Mouse (Mus musculus): Measurements from ENCODE around the gene Zfp423. TPM values are rescaled to one million over a fixed set of nuclear protein-coding genes. Genes with fewer than 3 reads are reported as not detected.

The Zfp423 gene
- polyA plus RNA-seq, 1 experiment: 2.7 TPM

DNA sequence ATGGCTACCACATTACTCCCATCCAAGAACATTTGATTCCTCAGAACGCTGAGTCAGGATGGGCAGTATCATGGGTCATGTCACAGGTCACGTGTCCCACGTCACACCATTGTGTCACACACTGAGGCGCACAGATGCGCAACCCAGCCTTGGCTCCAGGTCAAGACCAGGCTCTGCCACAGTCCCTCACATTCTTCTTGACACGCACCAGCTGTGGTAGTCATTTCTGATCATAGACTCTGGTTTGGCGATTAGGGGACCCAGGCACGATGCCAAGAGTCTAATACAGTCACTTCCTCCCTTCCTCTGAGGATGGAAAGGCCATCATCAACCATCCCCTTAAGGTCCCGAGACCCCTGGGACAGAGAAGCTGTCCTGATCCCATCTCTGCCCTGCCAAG is 43.6 kb downstream of the Zfp423 start:
- H3K27ac ChIP-seq (ENCODE audit: control insufficient read depth, insufficient read depth, low read length): no peak overlapping the region
- TF ChIP-seq POLR2A (IDR thresholded peaks at IDR 0.05; ENCODE audit: control insufficient read depth, extremely low read depth, insufficient read depth, low read length, poor library complexity): no peak
- TF ChIP-seq CTCF (IDR thresholded peaks at IDR 0.05; ENCODE audit: borderline replicate concordance, control insufficient read depth, extremely low read depth, insufficient read depth, low read length, poor library complexity): no peak
- H3K36me3 ChIP-seq (ENCODE audit: control insufficient read depth, insufficient read depth, low read length): no peaks in the 10 kb centered on the region
- no peak overlapping the region for H3K4me3 ChIP-seq (ENCODE audit: control insufficient read depth, insufficient read depth, low read length)
- H3K4me1 ChIP-seq (replicated peaks; ENCODE audit: control insufficient read depth, insufficient read depth, low read length): no peaks in the 10 kb centered on the region
- DNase-seq: no peak
- no peaks in the 10 kb centered on the region for H3K27me3 ChIP-seq (ENCODE audit: control insufficient read depth, insufficient read depth, low read length)
- 82% methylated on average over 9 of the region's 9 CpGs for WGBS

DNA sequence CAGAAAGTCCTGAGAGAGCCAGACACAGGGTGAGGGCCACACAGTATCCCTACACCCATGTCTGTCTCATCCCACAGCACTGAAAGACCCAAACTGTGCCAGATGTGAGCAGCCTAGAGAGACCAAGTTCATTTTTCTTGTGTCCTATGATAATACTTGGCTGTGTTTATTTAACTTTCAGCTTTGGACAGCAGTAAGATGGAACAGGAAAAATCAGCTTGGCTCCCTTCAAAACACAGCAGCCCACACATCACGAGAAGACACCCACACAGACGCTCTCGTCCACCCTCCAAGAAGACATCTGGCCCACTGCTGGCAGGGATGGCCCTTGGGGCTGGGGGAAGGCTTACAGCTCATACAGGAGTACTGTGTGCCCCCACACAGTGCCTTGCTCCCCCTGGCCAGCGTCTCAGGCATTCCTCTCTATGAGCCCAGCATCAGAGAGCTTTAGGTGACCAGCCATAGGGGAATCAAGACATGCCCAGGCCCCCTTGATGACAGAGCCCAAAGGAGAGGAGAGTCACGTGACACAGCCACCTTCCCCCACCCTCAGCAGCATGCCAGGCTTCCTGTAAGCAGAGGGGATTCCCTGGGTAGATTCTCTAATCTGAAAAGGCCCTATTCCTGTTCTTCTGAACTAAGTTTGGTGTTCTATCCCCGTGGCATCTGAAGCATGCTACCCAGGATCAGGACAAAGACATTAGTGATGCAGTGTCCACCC is 45.0 kb downstream of the Zfp423 start:
- Histone ChIP-seq H3K4me3 (ENCODE audit: control insufficient read depth, insufficient read depth, low read length) (no peak overlapping the region), H3K27me3 (ENCODE audit: control insufficient read depth, insufficient read depth, low read length) (no peaks in the 10 kb centered on the region), H3K4me1 (replicated peaks; ENCODE audit: control insufficient read depth, insufficient read depth, low read length) (no peaks in the 10 kb centered on the region), H3K36me3 (ENCODE audit: control insufficient read depth, insufficient read depth, low read length) (no peaks in the 10 kb centered on the region), H3K27ac (ENCODE audit: control insufficient read depth, insufficient read depth, low read length) (no peak overlapping the region)
- 63% methylated on average over 6 of the region's 6 CpGs for WGBS
- no peak for TF ChIP-seq CTCF (IDR thresholded peaks at IDR 0.05; ENCODE audit: borderline replicate concordance, control insufficient read depth, extremely low read depth, insufficient read depth, low read length, poor library complexity)
- TF ChIP-seq POLR2A (IDR thresholded peaks at IDR 0.05; ENCODE audit: control insufficient read depth, extremely low read depth, insufficient read depth, low read length, poor library complexity): no peak
- DNase-seq: no peak

DNA sequence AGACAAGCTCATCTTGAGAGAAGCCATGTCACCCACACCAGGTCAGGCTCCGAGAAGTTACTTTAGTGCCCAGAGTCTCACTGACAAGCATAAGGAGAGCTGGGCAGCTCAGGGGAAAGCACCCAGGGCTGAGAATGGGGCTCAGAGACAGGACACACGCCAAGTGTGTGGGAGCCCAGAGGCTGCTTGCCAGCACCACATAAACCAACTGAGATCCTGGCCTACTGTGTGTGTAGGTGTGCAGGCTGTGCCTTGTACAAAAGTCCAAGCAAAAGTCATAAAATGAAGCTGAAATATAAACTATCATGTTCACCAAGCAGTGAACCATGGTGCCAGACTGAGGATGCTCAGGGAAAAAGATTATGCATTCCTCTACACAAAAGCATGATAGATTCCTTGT is 50.5 kb downstream of the Zfp423 start:
- 43% methylated on average over 2 of the region's 2 CpGs for WGBS

GRCm38 (mm10) chr8:87905404-87905803 is 54.0 kb downstream of the Zfp423 start:
- no peaks in the 10 kb centered on the region for H3K36me3 ChIP-seq (ENCODE audit: control insufficient read depth, insufficient read depth, low read length)
- no peaks in the 10 kb centered on the region for H3K4me1 ChIP-seq (replicated peaks; ENCODE audit: control insufficient read depth, insufficient read depth, low read length)
- TF ChIP-seq CTCF (IDR thresholded peaks at IDR 0.05; ENCODE audit: borderline replicate concordance, control insufficient read depth, extremely low read depth, insufficient read depth, low read length, poor library complexity): no peak
- TF ChIP-seq POLR2A (IDR thresholded peaks at IDR 0.05; ENCODE audit: control insufficient read depth, extremely low read depth, insufficient read depth, low read length, poor library complexity): no peak
- DNase-seq: no peak
- H3K27ac ChIP-seq (ENCODE audit: control insufficient read depth, insufficient read depth, low read length): no peak overlapping the region
- no peaks in the 10 kb centered on the region for H3K27me3 ChIP-seq (ENCODE audit: control insufficient read depth, insufficient read depth, low read length)
- no peak overlapping the region for H3K4me3 ChIP-seq (ENCODE audit: control insufficient read depth, insufficient read depth, low read length)
- WGBS: 94% methylated on average over 5 of the region's 5 CpGs

More for the DNA sequence above, 50.5 kb downstream of the Zfp423 start:
- no peak for DNase-seq
- Histone ChIP-seq H3K4me1 (replicated peaks; ENCODE audit: control insufficient read depth, insufficient read depth, low read length) (no peaks in the 10 kb centered on the region), H3K27ac (ENCODE audit: control insufficient read depth, insufficient read depth, low read length) (no peak overlapping the region), H3K4me3 (ENCODE audit: control insufficient read depth, insufficient read depth, low read length) (no peak overlapping the region), H3K27me3 (ENCODE audit: control insufficient read depth, insufficient read depth, low read length) (no peaks in the 10 kb centered on the region), H3K36me3 (ENCODE audit: control insufficient read depth, insufficient read depth, low read length) (no peaks in the 10 kb centered on the region)
- TF ChIP-seq POLR2A (IDR thresholded peaks at IDR 0.05; ENCODE audit: control insufficient read depth, extremely low read depth, insufficient read depth, low read length, poor library complexity) (no peak), CTCF (IDR thresholded peaks at IDR 0.05; ENCODE audit: borderline replicate concordance, control insufficient read depth, extremely low read depth, insufficient read depth, low read length, poor library complexity) (no peak)

GRCm38 (mm10) chr8:87904108-87904507 is 55.3 kb downstream of the Zfp423 start:
- WGBS: 89% methylated on average over 5 of the region's 5 CpGs
- H3K36me3 ChIP-seq (ENCODE audit: control insufficient read depth, insufficient read depth, low read length): no peaks in the 10 kb centered on the region
- no peak overlapping the region for H3K4me3 ChIP-seq (ENCODE audit: control insufficient read depth, insufficient read depth, low read length)
- H3K27me3 ChIP-seq (ENCODE audit: control insufficient read depth, insufficient read depth, low read length): no peaks in the 10 kb centered on the region
- no peaks in the 10 kb centered on the region for H3K4me1 ChIP-seq (replicated peaks; ENCODE audit: control insufficient read depth, insufficient read depth, low read length)
- DNase-seq: no peak
- TF ChIP-seq CTCF (IDR thresholded peaks at IDR 0.05; ENCODE audit: borderline replicate concordance, control insufficient read depth, extremely low read depth, insufficient read depth, low read length, poor library complexity) (no peak), POLR2A (IDR thresholded peaks at IDR 0.05; ENCODE audit: control insufficient read depth, extremely low read depth, insufficient read depth, low read length, poor library complexity) (no peak)
- no peak overlapping the region for H3K27ac ChIP-seq (ENCODE audit: control insufficient read depth, insufficient read depth, low read length)

DNA sequence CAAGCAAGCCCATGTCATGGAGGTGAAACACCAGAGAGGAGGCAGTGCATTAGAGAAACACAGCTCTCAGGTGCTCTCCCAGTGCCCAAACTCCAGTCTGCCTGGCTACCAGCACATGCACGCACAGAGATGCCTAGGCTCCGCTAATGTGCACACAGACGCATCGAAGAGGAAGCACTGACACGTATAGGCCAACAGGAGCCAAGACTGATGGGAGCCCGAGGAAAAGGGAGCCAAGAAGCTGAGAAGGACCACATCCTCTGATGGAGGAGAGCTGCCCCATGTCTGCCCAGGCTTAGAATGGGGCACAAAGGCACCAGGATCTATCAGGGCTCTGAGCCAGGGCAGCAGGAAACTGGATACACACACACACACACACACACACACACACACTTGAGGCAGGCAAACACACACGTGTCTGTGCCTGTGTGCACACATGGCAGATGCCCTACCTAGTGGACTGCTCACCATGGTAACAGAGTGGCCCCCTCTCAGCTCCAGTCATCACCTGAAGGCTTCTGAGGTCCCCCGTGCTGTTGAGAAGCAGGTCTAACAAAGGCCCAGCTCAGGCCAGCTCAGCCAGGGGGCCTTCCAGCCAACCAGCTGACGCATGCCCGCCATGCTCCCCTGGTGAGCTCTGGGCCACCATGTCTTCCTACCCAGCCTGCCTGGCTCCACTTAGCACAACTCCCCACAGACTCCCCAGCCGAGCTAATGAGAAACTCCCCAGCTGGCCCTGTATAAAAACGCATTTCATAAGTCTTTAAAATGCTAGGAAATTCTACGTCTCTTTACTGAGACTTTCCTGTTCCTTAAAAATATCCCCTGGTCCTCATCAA is 64.0 kb downstream of the Zfp423 start:
- no peak for DNase-seq
- 84% methylated on average over 13 of the region's 13 CpGs for WGBS
- H3K27me3 ChIP-seq (ENCODE audit: control insufficient read depth, insufficient read depth, low read length): no peaks in the 10 kb centered on the region
- TF ChIP-seq POLR2A (IDR thresholded peaks at IDR 0.05; ENCODE audit: control insufficient read depth, extremely low read depth, insufficient read depth, low read length, poor library complexity) (no peak), CTCF (IDR thresholded peaks at IDR 0.05; ENCODE audit: borderline replicate concordance, control insufficient read depth, extremely low read depth, insufficient read depth, low read length, poor library complexity) (no peak)
- H3K27ac ChIP-seq (ENCODE audit: control insufficient read depth, insufficient read depth, low read length): no peak overlapping the region
- H3K4me1 ChIP-seq (replicated peaks; ENCODE audit: control insufficient read depth, insufficient read depth, low read length): no peaks in the 10 kb centered on the region
- no peak overlapping the region for H3K4me3 ChIP-seq (ENCODE audit: control insufficient read depth, insufficient read depth, low read length)
- H3K36me3 ChIP-seq (ENCODE audit: control insufficient read depth, insufficient read depth, low read length): no peaks in the 10 kb centered on the region
